Mouse (Mus musculus): ENCODE results near the gene Chd9. TPM values are rescaled to one million over a fixed set of nuclear protein-coding genes. Genes with fewer than 3 reads are reported as not detected.
"Not testable (repeated sequence)": the region's sequence is repeated elsewhere in the genome, so short reads cannot be mapped to it uniquely, and the experiment has no call there.

Chd9 gene
- polyA plus RNA-seq, 1 experiment from 2014 or later: 70.1 TPM

DNA sequence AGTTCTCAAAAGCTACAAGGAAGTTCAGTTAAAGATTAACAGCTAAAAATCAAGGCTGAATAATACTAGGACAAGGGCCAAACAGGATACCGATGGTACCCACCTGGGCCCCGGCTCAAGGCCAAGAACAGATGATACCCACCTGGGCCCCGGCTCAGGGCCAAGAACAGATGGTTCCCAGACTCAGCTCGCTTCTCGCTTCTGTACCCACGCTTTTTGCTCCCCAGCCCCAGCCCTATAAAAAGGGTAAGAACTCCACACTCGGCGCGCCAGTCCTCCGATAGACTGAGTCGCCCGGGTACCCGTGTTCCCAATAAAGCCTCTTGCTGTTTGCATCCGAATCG is 58.2 kb downstream of the Chd9 start:
- not testable (repeated sequence) for H3K4me3 ChIP-seq (ENCODE audit: low read length); ATAC-seq (ENCODE audit: low FRiP score, low TSS enrichment); H3K4me2 ChIP-seq (replicated peaks; ENCODE audit: low read depth, low read length); H3K36me3 ChIP-seq (ENCODE audit: control insufficient read depth, insufficient read depth, low read length); H3K27me3 ChIP-seq (ENCODE audit: control insufficient read depth, insufficient read depth, low read length); H3K9ac ChIP-seq (ENCODE audit: low read depth, low read length); H3K4me1 ChIP-seq (ENCODE audit: control insufficient read depth, insufficient read depth, low read length); H3K9me3 ChIP-seq (ENCODE audit: control insufficient read depth, low read length); H3K27ac ChIP-seq (ENCODE audit: low read depth, low read length)
- WGBS: no CpG with 5 or more reads among the region's 15 CpGs

DNA sequence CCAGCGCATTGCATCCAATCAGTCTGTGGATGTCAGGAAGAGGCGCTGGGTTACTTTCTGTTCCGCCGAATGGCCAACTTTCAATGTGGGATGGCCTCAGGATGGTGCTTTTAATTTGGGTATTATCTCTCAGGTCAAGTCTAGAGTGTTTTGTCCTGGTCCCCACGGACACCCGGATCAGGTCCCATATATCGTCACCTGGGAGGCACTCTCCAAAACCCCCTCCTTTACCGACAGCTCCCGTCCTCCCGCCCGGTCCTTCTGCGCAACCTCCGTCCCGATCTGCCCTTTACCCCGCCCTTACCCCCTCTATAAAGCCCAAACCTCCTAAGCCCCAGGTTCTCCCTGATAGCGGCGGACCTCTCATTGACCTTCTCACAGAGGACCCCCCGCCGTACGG is 59.2 kb downstream of the Chd9 start:
- not testable (repeated sequence) for H3K9ac ChIP-seq (ENCODE audit: low read depth, low read length); H3K36me3 ChIP-seq (ENCODE audit: control insufficient read depth, insufficient read depth, low read length); H3K4me2 ChIP-seq (replicated peaks; ENCODE audit: low read depth, low read length); ATAC-seq (ENCODE audit: low FRiP score, low TSS enrichment); H3K27me3 ChIP-seq (ENCODE audit: control insufficient read depth, insufficient read depth, low read length); H3K4me1 ChIP-seq (ENCODE audit: control insufficient read depth, insufficient read depth, low read length); H3K9me3 ChIP-seq (ENCODE audit: control insufficient read depth, low read length); H3K27ac ChIP-seq (ENCODE audit: low read depth, low read length)
- H3K4me3 ChIP-seq (ENCODE audit: low read length): peak overlapping the region; percentile 30
- no CpG with 5 or more reads among the region's 20 CpGs for WGBS

DNA sequence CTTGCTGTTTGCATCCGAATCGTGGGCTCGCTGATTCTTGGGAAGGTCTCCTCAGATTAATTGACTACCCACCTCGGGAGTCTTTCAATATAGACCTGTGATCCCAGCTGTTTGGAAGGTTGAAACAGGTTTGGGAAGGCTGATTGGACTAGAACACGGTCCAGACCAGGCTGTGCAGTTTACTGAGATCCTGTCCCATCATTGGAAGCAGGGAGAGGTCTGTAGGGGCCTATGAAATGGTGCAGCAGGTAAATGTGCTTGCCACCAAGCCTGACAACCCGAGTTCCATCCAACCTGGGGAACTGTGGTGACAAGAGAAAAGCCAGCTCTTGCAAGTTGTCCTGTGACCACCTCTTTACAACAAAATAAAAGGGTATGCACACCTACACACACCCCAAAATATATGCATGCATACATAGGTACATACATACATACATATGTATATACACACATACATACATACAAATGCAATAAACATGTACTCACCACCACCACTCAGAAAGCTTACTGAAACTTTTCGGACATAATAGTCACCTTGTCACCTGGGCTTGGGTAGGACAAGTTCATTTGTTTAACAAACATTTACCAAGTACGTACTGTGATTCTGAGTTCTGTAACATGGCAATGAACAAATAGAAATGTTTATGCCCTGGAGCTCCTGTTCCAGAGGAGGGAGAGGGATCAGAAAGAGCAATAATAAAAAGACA is 63.9 kb downstream of the Chd9 start:
- H3K36me3 ChIP-seq (ENCODE audit: control insufficient read depth, insufficient read depth, low read length): no peaks in the 10 kb centered on the region
- no peaks in the 10 kb centered on the region for H3K9me3 ChIP-seq (ENCODE audit: control insufficient read depth, low read length)
- H3K27me3 ChIP-seq (ENCODE audit: control insufficient read depth, insufficient read depth, low read length): no peaks in the 10 kb centered on the region
- H3K4me3 ChIP-seq (ENCODE audit: low read length): no peak overlapping the region
- no peak overlapping the region for H3K27ac ChIP-seq (ENCODE audit: low read depth, low read length)
- H3K4me1 ChIP-seq (ENCODE audit: control insufficient read depth, insufficient read depth, low read length): no peaks in the 10 kb centered on the region
- WGBS: 88% methylated on average over 8 of the region's 8 CpGs
- H3K4me2 ChIP-seq (replicated peaks; ENCODE audit: low read depth, low read length): no peak overlapping the region
- no peak overlapping the region for H3K9ac ChIP-seq (ENCODE audit: low read depth, low read length)
- ATAC-seq (ENCODE audit: low FRiP score, low TSS enrichment): no peak

DNA sequence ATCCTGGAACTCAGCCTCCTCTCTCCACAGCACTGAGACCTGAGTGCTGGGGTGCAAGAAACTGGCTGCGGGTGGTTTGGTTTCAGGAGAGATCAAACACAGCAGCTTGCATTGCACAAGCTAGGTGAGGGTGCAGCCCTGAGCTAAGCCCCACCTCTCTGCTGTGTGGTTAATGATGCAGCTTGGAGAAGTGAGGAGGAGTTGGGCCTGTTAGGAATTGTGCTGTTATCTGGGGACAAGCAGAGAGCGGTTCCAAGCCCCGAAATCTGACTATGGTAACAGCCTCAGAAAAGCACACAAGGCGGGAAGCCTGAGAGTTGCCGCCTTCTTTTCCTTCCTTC is 64.4 kb downstream of the Chd9 start:
- H3K4me1 ChIP-seq (ENCODE audit: control insufficient read depth, insufficient read depth, low read length): no peaks in the 10 kb centered on the region
- no peaks in the 10 kb centered on the region for H3K36me3 ChIP-seq (ENCODE audit: control insufficient read depth, insufficient read depth, low read length)
- ATAC-seq (ENCODE audit: low FRiP score, low TSS enrichment): no peak

DNA sequence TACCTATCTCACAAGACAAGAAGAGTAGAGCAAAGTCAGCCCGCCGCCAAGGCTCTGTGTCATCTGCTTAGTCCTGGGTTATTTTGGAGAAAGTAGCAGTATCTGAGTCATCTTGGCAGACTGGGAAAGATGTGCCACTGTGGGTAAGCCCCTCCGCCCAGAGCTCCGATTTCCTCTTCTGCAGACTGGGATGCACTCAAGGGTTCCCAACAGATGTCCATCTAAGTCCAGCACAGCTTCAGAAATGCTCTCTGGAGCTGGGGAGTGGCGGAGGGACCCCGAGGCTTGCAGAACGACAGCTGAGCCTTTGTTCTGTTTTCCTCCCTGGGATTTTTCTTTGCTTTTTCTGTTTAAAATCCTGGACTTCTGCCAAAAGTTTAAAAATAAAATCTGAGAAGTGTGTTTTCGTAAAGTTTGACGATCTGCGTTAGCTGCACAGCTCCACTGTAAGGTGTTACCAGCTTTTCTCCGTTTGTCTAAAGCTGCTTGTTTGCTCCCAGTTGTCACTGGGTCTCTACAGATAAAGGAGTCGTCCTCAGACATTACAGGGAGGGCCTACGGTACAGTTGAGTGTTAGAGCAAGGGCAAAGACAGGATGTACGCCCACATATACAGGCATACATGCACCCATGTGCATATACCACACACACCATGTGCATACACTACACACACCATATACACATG is 66.2 kb downstream of the Chd9 start:
- no peak overlapping the region for H3K4me2 ChIP-seq (replicated peaks; ENCODE audit: low read depth, low read length)
- WGBS: 58% methylated on average over 14 of the region's 14 CpGs
- no peaks in the 10 kb centered on the region for H3K9me3 ChIP-seq (ENCODE audit: control insufficient read depth, low read length)
- no peaks in the 10 kb centered on the region for H3K4me1 ChIP-seq (ENCODE audit: control insufficient read depth, insufficient read depth, low read length)
- no peak overlapping the region for H3K4me3 ChIP-seq (ENCODE audit: low read length)
- H3K9ac ChIP-seq (ENCODE audit: low read depth, low read length): no peak overlapping the region
- no peaks in the 10 kb centered on the region for H3K36me3 ChIP-seq (ENCODE audit: control insufficient read depth, insufficient read depth, low read length)
- ATAC-seq (ENCODE audit: low FRiP score, low TSS enrichment): no peak
- H3K27ac ChIP-seq (ENCODE audit: low read depth, low read length): no peak overlapping the region
- no peaks in the 10 kb centered on the region for H3K27me3 ChIP-seq (ENCODE audit: control insufficient read depth, insufficient read depth, low read length)

More for the DNA sequence above, 64.4 kb downstream of the Chd9 start:
- Histone ChIP-seq H3K4me3 (ENCODE audit: low read length) (no peak overlapping the region), H3K27me3 (ENCODE audit: control insufficient read depth, insufficient read depth, low read length) (no peaks in the 10 kb centered on the region), H3K9me3 (ENCODE audit: control insufficient read depth, low read length) (no peaks in the 10 kb centered on the region), H3K27ac (ENCODE audit: low read depth, low read length) (no peak overlapping the region), H3K9ac (ENCODE audit: low read depth, low read length) (no peak overlapping the region), H3K4me2 (replicated peaks; ENCODE audit: low read depth, low read length) (no peak overlapping the region)
- 71% methylated on average over 5 of the region's 5 CpGs for WGBS

DNA sequence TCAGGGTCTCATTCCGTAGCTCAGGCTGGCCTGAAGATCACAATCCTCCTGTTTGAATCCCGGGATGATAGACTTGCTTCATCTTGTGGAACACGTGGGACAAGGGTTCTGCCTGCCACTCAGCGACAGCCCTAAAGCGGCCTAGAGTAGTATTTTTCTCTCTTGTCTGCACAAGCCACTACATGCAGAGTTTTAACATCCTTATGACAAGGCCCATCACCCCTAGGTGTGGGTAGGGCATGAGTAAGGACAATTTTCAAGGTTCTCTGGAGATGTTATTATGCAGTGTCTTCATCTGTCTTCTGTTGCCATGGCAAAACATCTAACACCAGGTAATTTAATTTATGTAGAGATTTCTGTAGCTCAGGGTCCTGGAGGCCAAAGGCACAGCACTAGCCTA is 69.2 kb downstream of the Chd9 start:
- WGBS: 60% methylated on average over 5 of the region's 5 CpGs

DNA sequence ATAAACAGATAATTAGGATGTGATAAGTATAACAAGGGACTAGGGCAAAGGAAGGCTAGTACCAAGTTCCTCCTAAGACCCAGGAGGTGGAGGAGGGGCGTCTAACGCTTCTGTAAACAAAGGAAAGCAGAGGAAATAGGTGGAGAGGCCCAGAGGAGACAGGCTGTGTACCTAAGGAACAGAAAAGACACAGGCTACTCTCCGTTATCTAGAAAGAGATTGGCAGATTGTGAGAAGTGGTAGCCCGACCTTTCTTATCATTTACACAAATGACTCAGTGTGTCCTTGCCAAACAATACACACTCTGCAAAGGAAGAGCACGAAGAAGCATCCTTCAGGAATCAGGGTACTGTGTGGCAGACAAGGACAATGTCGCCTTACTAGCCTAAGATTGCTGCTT is 70.4 kb downstream of the Chd9 start:
- no peaks in the 10 kb centered on the region for H3K36me3 ChIP-seq (ENCODE audit: control insufficient read depth, insufficient read depth, low read length)
- no peaks in the 10 kb centered on the region for H3K27me3 ChIP-seq (ENCODE audit: control insufficient read depth, insufficient read depth, low read length)
- H3K4me3 ChIP-seq (ENCODE audit: low read length): no peak overlapping the region
- no peak overlapping the region for H3K4me2 ChIP-seq (replicated peaks; ENCODE audit: low read depth, low read length)
- H3K9me3 ChIP-seq (ENCODE audit: control insufficient read depth, low read length): no peaks in the 10 kb centered on the region
- no peak overlapping the region for H3K9ac ChIP-seq (ENCODE audit: low read depth, low read length)
- 37% methylated on average over 6 of the region's 6 CpGs for WGBS
- ATAC-seq (ENCODE audit: low FRiP score, low TSS enrichment): no peak
- no peak overlapping the region for H3K27ac ChIP-seq (ENCODE audit: low read depth, low read length)
- no peaks in the 10 kb centered on the region for H3K4me1 ChIP-seq (ENCODE audit: control insufficient read depth, insufficient read depth, low read length)

More for the DNA sequence above, 69.2 kb downstream of the Chd9 start:
- no peak overlapping the region for H3K27ac ChIP-seq (ENCODE audit: low read depth, low read length)
- no peak overlapping the region for H3K4me2 ChIP-seq (replicated peaks; ENCODE audit: low read depth, low read length)
- no peaks in the 10 kb centered on the region for H3K27me3 ChIP-seq (ENCODE audit: control insufficient read depth, insufficient read depth, low read length)
- H3K36me3 ChIP-seq (ENCODE audit: control insufficient read depth, insufficient read depth, low read length): no peaks in the 10 kb centered on the region
- no peak overlapping the region for H3K4me3 ChIP-seq (ENCODE audit: low read length)
- no peak for ATAC-seq (ENCODE audit: low FRiP score, low TSS enrichment)
- no peaks in the 10 kb centered on the region for H3K9me3 ChIP-seq (ENCODE audit: control insufficient read depth, low read length)
- H3K4me1 ChIP-seq (ENCODE audit: control insufficient read depth, insufficient read depth, low read length): no peaks in the 10 kb centered on the region
- H3K9ac ChIP-seq (ENCODE audit: low read depth, low read length): no peak overlapping the region

DNA sequence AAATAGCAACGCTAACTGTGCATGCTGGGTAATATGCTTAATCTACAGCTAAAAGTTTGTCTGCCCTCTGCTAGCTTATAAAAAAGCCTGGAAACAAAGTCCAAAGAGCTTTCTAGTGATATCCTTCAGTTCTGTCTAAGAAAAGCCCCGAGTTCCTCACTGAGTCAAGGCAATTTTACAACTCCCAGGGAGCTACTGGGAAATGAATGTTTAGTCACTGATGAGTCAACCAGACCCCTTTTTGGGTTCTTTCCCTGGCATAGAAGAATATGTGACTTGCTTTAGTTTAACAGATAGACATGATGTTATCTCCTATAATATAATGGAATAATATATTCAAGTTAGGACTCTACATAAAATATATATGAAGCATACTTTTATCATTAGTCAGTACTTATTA is 73.8 kb downstream of the Chd9 start:
- Histone ChIP-seq H3K27ac (ENCODE audit: low read depth, low read length) (no peak overlapping the region), H3K9me3 (ENCODE audit: control insufficient read depth, low read length) (no peaks in the 10 kb centered on the region), H3K36me3 (ENCODE audit: control insufficient read depth, insufficient read depth, low read length) (no peaks in the 10 kb centered on the region), H3K9ac (ENCODE audit: low read depth, low read length) (no peak overlapping the region), H3K4me2 (replicated peaks; ENCODE audit: low read depth, low read length) (no peak overlapping the region), H3K27me3 (ENCODE audit: control insufficient read depth, insufficient read depth, low read length) (no peaks in the 10 kb centered on the region), H3K4me3 (ENCODE audit: low read length) (no peak overlapping the region), H3K4me1 (ENCODE audit: control insufficient read depth, insufficient read depth, low read length) (no peaks in the 10 kb centered on the region)
- 76% methylated on average over 2 of the region's 2 CpGs for WGBS
- ATAC-seq (ENCODE audit: low FRiP score, low TSS enrichment): no peak

DNA sequence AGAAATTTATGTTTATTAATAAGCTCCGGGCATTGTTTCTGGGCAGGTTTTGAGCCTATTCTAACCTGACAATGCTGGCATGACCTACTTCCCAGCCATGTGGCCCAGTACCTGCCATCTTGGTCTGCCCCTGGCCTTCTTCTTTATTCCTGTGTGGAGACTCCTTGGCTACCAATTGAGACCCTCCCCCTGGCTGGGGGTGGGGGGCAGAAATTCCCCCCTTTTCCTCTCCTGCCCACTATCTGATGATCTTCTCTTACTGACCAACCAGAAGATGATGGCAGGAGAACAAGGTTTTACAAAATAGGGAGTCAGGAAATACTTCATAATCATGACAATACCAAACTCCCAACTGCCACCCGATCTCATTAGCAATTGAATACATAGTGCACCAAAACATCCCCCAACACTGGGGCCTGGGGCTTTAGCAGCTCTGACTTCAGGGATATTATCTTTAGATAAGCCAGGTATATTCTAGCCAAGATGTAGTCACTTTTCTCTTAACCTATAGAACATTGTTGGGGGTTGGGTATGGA is 76.1 kb downstream of the Chd9 start:
- no peaks in the 10 kb centered on the region for H3K4me1 ChIP-seq (ENCODE audit: control insufficient read depth, insufficient read depth, low read length)

More for the DNA sequence above, 76.1 kb downstream of the Chd9 start:
- Histone ChIP-seq H3K27me3 (ENCODE audit: control insufficient read depth, insufficient read depth, low read length) (no peaks in the 10 kb centered on the region), H3K4me3 (ENCODE audit: low read length) (no peak overlapping the region), H3K9me3 (ENCODE audit: control insufficient read depth, low read length) (no peaks in the 10 kb centered on the region), H3K36me3 (ENCODE audit: control insufficient read depth, insufficient read depth, low read length) (no peaks in the 10 kb centered on the region), H3K9ac (ENCODE audit: low read depth, low read length) (no peak overlapping the region), H3K27ac (ENCODE audit: low read depth, low read length) (no peak overlapping the region), H3K4me2 (replicated peaks; ENCODE audit: low read depth, low read length) (no peak overlapping the region)
- WGBS: 82% methylated on average over 2 of the region's 2 CpGs
- no peak for ATAC-seq (ENCODE audit: low FRiP score, low TSS enrichment)
